Mouse (Mus musculus) cerebellum, adult 2 months (tissue): ENCODE measurements around the gene Dlgap3.

Source experiments
- CTCF ChIP-seq: fragments of 200-500 bp; IDR thresholded peaks from 2 replicates; pipeline ENCODE4 v1.5.1; 2011; ENCODE audit warnings: low read depth, mild to moderate bottlenecking, control low read depth, low read length, moderate library complexity, borderline replicate concordance; ENCODE audit not compliant: insufficient read depth
- POLR2A ChIP-seq: fragments of 200-500 bp; IDR thresholded peaks from 2 replicates; pipeline ENCODE4 v1.6.1; 2011; ENCODE audit warnings: low read length, control low read depth, borderline replicate concordance; ENCODE audit not compliant: insufficient read depth

GRCm38 (mm10) chr4:127279241-127279640 lies 110.2 kb downstream of the Dlgap3 start:
- TF ChIP-seq CTCF (no peak), POLR2A (no peak)
